Mouse (Mus musculus) CD4-positive, CD25-positive, alpha-beta regulatory T cell, adult 2 months (primary cell): ENCODE measurements at regions not wholly inside any gene's neighbourhood (a gene's known extent, or its start where the extent isn't known, plus 50 kb on each side); places are given as distances from the start of the nearest gene placed in this dataset.

Experiments
- DNase-seq: peaks from one replicate; pipeline ENCODE4 v3.0.0-alpha.2; 2012; ENCODE audit warnings: low read depth, low spot score

DNA sequence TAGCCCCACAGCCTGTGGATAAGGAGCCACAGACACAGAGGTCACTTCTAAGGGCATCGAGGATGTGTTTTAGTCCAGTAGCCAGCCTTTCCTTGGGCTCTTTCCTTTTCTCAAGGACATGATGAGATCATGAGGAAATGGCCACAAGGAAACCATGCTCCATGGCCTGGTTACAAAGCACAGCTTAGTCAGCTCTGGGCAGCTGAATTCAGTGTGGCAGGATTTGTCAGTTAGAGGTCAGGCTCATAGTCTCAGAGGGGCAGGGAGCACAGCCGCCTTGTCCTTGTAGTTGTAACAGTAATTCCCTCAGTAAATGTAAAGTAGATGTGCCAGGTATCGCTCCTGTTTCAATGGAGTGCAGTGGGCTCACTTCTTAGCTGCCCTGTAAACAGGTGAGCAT is 111.7 kb upstream of the Vangl1 start:
- DNase-seq = no peak

DNA sequence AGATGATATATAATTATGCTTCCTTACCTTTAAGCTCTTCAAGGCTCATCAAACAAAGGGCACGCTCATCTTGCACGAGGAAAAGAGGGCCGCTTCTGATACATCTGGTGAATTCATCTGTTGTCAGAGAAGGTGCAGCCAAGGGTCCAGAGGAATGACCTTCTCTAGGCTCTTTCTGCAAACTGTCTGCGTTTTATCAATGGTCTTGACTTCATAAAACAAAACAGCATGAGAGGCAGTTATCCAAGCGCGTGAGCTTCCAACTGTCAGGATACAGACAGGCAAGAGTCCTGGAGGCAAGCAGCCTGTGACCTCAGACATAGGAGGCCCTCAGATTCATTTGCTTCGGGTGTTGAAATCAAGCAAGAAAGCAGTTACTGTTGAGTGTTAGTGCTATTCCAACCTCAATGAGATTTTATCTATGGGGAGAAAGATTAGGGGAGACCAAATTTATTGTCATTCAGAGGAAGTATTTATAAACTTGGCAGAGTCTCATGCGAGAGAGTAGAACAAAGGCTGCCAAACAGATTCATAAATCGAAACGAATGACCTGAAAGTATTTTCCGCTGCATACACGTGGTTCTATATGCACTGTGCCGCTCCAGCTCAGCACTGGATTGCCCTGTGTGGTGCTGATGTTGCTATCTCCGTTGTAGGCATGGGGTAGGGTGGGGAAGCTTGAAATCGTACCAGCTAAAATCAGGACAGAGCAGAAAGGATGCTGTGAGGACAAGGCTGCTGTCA is 107.2 kb upstream of the Vangl1 start:
- DNase-seq = no peak

DNA sequence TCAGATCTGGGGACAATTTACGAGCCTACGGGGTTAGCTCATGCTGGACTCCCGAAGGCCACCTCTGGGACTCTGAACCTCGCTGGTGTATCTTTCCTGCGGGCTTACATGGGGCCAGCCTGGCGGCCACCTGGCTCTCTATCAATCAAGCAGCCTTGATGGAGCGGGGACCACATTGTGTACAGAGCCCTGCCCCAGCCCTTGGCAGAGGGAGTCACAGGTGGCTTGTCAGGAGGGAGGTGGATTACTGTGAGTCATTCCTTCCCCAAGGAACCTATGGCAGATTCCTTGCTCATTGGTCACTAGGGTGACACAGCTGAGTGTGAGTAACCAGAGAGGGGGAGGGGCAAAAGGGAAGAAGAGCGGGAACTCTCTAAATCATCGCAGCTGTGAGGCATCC is 105.8 kb upstream of the Vangl1 start:
- no peak for DNase-seq

DNA sequence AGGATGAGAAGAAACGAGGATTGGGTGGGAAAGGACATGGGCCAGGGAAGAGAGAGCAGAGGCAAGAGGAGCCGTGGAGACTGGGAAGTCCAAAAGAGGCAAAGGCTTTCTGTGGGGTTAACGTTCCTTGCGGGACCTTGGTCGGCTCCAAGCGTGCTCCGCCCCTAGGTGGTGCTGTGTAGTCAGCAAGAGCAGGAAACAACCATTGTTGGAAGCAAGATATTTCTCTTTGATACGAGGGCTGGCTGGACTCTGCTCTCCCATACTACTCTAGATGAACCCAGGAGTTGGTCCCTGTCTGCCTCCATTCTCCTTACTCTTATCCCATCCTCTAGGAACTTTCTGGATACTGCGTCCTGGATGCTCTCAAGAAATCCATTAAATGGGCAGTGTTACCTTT is 105.3 kb upstream of the Vangl1 start:
- DNase-seq = peak; percentile 1

DNA sequence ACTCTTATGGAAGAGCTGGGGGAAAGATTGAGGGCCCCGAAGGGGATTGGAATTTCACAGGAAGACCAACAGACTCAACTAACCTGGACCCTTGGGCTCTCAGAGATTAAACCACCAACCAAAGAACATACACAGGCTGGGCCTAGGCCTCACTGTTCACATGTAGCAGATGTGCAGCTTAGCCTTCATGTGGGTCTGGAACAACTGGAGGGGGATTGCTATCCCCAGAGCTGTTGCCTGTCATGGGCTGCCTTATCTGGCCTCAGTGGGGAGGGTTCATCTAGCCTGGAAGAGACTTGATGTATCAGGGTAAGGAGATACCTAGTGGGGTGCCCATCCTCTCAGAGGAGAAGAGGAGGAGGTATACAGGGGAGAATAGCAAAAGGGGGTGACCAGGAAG is 103.2 kb upstream of the Vangl1 start:
- DNase-seq = no peak

DNA sequence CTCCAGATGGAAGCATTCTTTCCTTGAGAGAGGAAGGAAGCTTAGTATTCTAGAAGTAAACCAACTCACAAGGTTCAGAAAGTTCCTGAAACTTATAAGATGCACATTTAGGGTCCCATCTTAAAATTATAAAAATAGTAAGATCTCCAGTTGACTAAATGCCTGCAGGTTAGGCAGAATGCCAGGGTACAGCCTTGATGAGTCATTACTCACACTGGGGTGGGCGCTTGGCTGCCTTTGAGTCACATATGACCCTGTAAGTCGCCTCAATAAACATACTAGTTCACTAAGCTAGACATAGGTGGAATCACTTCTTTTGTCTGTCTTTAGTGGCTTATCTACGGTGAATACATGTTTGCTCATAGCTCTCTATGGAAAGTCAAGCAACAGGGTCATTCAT is 87.9 kb upstream of the Vangl1 start:
- no peak for DNase-seq

DNA sequence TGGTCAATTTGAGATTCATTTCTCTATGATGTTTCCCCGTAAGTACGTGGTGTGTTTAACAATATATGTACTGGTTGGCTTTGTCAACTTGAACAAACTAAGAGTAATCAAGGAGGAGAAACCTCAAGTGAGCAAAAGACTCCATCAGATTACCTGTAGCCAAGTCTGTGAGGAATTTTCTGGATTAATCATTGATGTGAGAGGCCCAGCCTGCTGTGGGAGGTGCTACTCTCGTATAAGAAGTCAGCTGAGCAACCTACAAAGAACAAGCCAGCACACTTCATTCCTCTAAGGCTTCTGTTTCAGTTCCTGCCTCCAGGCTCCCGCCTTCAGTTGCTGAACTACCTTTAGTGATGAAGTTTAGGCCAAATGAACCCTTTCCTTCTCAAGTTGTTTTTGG is 77.5 kb upstream of the Vangl1 start:
- DNase-seq = no peak

DNA sequence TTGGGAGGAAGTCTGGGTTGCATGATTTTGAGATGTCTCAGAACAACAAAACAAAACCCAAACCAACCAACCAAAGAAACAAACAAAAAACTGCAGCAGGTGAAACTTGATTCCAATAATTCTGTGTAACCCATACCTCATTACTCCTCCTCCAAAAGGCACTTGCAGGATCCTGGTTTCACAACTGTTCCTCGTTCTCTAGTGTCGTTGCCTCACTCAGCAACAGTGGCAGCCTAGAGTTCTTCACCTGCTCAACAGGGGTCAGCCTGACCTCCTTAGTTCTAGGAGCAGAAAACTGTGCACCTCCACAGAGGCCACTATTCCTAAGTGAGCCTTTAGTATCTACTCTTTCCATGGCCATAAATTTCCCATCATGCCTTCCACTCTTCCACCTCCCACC is 72.3 kb upstream of the Vangl1 start:
- DNase-seq = no peak

DNA sequence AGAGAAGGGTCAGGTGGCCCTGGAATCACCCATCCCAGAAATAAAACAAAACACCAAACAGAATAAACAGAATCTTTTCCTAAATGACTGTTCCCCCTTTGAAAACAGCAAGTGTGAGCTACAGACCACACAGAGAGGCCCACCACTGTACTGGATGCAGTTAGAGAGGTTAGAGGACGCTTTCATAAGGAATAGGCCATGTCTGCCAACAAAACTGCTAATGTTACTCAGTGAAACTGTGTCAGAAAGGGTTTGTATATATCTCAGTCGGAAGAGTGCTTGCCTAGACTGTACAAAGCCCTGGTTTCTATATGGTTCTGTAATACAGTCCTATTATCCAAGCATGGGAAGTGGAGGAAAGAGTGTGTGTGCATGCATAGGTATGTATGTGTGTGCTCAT is 71.8 kb upstream of the Vangl1 start:
- no peak for DNase-seq

DNA sequence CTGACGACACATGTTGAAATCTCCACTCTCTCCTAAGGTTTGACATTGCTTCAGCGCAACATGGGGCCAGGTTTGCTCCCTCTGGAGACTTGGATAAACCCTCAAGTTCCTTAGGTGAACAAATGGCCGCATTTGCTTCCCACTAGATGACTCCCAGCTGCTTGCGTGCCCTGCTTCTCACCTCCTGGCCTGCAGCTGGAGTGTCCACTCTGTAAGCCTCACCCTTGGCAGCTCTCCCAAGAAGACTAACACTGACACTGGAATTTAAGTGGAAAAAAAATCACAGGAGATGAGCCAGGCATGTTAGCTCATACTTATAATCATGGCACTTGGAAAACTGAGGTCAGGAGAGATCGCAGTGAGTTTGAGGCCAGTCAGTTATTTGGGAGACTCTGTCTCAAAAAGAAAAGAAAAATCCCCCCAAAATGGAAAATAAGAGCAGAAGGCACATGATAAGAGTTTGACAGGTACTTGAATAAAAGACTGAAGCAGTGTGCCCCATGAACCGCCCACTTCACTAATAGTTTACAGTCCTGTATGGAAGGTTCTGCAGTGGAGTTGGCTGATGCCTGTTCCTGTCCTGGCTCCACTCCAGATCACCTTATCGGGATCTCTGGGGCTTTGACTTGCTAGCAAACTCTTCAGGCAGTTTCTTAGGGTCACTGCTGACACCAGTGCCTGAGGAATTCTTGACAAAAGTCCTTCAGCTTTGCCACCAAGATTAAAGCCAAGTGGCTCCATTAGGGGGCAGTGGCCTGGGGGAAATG is 70.9 kb upstream of the Vangl1 start:
- no peak for DNase-seq

DNA sequence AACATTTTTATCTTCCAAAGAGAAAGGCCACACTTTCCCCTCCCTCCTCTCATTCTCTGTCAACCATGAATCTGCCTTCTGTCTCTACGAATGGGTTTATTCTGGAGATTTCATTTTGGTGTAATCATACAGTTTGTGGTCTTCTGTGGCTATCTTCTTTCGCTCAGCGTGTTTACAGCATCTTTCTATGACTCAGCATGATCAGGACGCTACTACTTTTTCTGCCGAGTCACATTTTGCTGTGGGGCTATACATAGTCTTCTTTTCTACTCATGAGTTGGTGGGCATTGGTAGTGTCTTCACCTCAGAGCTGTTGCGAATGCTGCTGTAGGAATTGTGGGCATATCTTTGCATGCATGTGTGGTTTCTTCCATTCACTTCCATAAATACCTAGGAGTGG is 66.3 kb upstream of the Vangl1 start:
- no peak for DNase-seq

DNA sequence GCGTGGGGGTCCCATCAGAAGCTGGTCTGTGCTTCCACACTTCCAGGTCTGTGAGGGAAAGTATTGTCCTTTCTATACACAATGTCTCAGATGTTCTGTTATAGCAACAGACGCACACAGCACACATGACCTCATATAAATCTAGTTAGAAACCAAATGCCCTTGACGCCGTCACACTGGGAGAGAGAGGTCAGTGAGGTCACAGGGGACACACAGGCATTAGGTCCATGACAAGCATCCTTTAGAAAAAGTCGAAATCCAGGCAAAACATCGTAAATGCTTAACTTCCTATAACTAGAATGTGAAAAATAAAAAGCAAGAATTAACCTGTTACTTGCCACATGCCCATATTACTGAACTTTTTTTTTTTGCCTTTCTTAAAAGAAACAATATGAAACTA is 65.8 kb upstream of the Vangl1 start:
- DNase-seq = no peak

DNA sequence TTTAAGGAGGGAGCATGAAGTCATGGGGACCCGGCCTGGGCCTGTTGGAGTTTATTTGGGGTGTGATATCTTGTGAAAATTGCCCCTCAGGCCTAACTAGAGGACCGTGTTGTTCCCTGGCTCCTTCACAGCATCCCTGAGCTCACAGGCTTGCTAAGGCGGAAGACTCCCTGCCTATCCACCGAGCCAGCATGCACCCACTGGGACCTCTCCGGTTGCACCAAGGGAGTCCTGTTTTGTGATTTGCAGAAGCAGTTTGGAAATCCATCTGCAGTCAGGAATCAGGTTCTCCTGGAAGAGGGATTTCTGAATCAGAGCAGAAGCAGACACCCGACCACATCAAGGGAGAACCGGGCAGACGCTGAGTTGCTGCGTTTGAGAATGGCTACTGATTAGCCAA is 61.6 kb upstream of the Vangl1 start:
- DNase-seq = no peak

DNA sequence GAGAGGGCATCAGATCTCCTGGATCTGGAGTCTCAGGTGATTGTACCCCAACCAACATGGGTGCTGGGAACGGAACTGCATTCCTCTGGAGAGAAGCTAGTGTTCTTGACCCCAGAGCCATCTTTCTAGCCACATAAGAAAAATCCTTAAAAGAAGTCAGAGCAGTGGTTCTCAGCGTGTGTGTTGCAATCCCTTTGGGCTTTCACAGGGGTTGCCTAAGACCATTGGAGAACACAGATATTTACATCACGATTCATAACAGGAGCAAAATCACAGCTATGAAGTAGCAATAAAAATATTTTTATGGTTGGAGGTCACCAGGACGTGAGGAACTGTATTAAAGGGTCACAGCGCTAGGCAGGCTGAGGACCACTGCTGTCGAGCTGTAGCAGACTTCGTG is 60.7 kb upstream of the Vangl1 start:
- DNase-seq = no peak

DNA sequence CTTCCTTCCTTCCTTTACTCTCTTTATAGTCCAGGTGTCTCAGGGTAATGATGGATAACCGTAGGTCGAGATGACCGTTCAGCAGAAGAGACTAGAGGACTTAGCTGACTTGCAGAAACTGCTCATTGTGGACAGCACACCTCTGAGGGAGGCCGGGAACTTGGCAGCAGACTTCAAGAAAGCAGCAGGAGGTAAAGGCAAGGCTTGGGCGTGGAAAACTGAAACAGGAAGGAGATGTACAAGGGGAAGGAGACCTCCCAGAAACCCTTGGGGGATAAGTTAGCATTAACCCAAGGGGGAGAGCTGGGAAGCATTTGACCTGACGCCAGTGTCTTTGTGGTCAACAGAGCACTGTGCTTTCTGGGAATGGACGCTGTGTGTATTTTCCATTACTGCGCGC is 58.8 kb upstream of the Vangl1 start:
- no peak for DNase-seq

DNA sequence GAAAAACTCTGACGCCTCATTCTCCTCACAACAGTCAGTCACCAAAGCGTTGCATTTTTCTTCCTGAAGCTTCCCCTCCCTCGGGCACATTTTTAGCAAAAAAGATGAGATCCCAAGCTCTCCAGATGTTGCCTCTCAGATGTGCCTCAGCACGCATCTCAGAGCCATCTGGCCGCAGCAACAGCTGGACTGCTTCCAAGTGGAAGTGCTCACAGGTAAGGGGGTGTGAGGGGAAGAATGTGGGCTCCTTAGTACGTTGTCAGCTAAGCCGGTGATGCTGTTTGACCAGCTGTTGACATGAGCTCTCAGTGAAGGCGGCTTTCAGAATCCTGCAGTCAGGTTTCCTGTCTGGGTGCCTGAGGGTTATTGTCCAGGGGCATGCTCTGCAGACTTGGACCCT is 58.2 kb upstream of the Vangl1 start:
- no peak for DNase-seq

DNA sequence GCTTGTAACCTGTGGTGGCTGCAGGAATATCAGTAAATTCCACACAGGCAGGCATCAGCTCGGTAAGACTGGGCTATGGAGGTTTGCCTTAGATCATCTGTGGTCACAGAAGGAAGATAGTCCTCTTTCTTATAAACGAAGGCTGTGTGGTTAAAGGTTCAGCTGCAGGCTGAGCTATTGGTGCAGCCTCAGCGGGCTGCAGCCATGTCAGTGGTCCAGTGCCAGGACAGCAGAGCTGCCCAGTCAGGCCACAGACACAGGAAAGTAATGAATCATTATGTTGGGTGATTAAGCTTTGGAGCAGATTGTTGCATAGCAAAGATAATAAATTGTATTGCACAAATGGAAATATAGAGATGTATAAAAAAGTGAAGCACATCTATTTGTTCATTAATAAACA is 57.0 kb upstream of the Vangl1 start:
- DNase-seq = no peak
